Mouse (Mus musculus): ENCODE data around the gene Nob1.

DNA sequence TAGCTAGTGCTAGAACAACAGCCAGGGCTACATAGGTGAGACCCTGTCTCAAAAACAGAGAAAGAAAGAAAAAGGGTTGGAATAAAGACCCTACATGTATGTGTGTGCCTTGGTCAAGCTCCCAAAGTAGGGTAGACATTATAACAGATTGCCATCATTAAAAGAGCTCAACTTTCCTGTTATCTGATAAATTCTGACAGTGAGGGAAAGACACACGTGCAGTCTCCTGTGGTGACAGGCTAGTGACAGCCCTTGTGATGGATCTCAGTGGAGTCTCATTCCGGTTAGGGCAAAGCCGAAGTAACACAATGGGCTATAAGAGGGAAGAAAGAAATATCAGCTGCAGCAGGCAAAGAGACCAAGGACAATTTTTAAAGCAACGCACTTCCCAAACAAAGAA lies 20.8 kb downstream of the Nob1 start:
- TF ChIP-seq CTCF (IDR thresholded peaks at IDR 0.05; ENCODE audit: low read depth, low read length), result no peak
- TF ChIP-seq TAL1 (conservative IDR thresholded peaks at IDR 0.05; ENCODE audit: low read depth, low read length), result no peak
